Mouse (Mus musculus): ENCODE data around the gene Epb41. TPM values are rescaled to one million over a fixed set of nuclear protein-coding genes. Genes with fewer than 3 reads are reported as not detected.

The Epb41 gene
- polyA plus RNA-seq, 1 experiment from 2014 or later: 232 TPM

DNA sequence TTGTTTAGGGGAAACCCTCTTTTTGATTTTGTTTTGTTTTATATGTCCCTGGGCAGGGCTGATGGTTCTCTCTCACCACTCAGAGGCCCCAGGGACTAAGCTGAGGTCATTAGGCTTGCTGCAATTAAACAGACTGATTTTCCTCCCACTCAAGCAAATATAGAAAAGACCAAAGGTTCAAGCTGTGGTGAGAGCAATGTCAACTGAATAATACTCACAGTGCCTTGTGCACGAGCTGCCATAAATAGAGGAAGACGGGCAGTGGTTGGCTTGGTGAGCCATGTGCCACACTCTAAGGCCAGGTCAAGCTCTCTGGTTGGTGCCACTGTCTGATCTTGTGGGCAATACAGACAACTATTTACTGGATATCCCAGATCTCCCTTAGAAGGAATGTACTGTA lies 135.7 kb downstream of the Epb41 start:
- ATAC-seq (ENCODE audit: low read depth): peak; percentile 71
- Histone ChIP-seq H3K9ac (ENCODE audit: low read depth, low read length) (no peak overlapping the region), H3K27me3 (ENCODE audit: control insufficient read depth, insufficient read depth, low read depth, low read length) (no peaks in the 10 kb centered on the region), H3K27ac (ENCODE audit: low read length) (peak overlapping the region; percentile 45; the same call in 1 of the 2 replicates), H3K9me3 (replicated peaks; ENCODE audit: control insufficient read depth, low read length) (no peaks in the 10 kb centered on the region), H3K4me1 (ENCODE audit: control insufficient read depth, low read depth, low read length) (no peaks in the 10 kb centered on the region; the same call in 1 of the 2 replicates), H3K4me3 (ENCODE audit: low read depth, low read length) (no peak overlapping the region), H3K4me2 (ENCODE audit: low read depth, low read length) (no peak overlapping the region), H3K36me3 (ENCODE audit: control insufficient read depth, insufficient read depth) (peaks cover 66% of the 10 kb centered on the region)
- 83% methylated on average over 2 of the region's 2 CpGs for WGBS (ENCODE audit: insufficient replicate concordance)

DNA sequence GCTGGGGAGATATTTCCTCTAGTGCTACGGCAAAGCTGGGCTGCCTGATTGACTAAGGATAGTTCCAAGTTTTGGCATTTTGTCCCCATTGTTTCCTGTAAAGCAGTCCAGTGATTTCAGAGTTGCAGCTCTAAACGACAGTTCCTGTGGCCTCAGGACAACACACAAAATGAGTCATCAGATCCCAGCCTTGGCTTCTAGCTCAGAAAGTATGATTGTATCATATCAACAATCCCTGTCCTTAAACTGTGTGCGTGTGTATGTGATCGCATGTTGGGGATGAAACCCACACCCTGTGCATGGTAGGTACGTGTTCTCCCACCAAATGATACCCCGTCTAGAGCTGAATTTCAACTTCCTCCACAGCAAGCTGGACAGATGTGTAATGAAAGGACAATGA lies 146.0 kb downstream of the Epb41 start:
- Histone ChIP-seq H3K27me3 (ENCODE audit: control insufficient read depth, insufficient read depth, low read depth, low read length) (no peaks in the 10 kb centered on the region; the same call in 1 of the 2 replicates), H3K9me3 (replicated peaks; ENCODE audit: control insufficient read depth, low read length) (no peaks in the 10 kb centered on the region), H3K4me3 (ENCODE audit: low read depth, low read length) (no peak overlapping the region), H3K4me1 (ENCODE audit: control insufficient read depth, low read depth, low read length) (peaks cover 3% of the 10 kb centered on the region; the same call in 1 of the 2 replicates), H3K27ac (ENCODE audit: low read length) (no peak overlapping the region), H3K36me3 (ENCODE audit: control insufficient read depth, insufficient read depth) (peaks cover 93% of the 10 kb centered on the region), H3K4me2 (ENCODE audit: low read depth, low read length) (no peak overlapping the region), H3K9ac (ENCODE audit: low read depth, low read length) (no peak overlapping the region)
- no peak for ATAC-seq (ENCODE audit: low read depth)
- 84% methylated on average over 6 of the region's 6 CpGs for WGBS (ENCODE audit: insufficient replicate concordance)

DNA sequence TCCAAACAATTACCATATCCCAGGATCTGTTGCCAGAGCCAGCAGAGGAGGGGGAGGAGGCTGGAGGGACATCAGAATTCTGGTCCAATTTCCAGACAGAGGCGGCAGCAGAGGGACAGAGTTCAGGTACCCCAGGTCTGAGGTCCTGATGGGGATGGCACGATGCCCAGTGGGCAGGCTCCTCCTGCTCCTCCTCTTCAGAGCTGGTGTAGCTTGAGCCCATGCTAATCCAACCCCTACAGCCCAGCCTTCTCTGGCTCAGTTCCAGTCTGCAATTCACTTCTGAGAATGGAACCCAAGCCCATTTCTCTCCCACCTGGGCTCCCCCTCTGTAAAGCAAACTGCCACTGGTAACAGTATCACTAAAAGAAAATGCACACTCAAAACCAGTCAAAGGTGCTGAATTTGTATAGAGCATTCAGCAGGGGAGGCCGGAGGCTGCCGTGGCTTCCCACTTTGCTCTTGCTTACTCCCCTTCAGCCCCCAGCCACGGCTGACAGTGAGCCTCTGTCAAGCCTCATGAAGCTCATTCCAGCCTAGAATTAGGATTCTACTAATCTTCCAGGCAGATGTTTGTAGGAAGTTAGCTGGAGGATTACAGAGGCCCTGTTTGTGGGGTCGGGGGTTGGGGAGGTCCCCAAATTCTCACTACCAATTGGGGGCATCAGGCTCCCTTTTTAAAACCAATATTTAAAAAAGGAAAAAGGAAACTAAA lies 150.9 kb downstream of the Epb41 start:
- H3K27ac ChIP-seq (ENCODE audit: low read length): no peak overlapping the region
- no peak overlapping the region for H3K4me3 ChIP-seq (ENCODE audit: low read depth, low read length)
- H3K4me1 ChIP-seq (ENCODE audit: control insufficient read depth, low read depth, low read length): peaks cover 24% of the 10 kb centered on the region
- H3K36me3 ChIP-seq (ENCODE audit: control insufficient read depth, insufficient read depth): peaks cover 65% of the 10 kb centered on the region
- no peak overlapping the region for H3K9ac ChIP-seq (ENCODE audit: low read depth, low read length)
- no peak for ATAC-seq (ENCODE audit: low read depth)
- H3K4me2 ChIP-seq (ENCODE audit: low read depth, low read length): no peak overlapping the region
- peaks cover 49% of the 10 kb centered on the region for H3K27me3 ChIP-seq (ENCODE audit: control insufficient read depth, insufficient read depth, low read depth, low read length)
- whole genome bisulfite sequencing (ENCODE audit: insufficient replicate concordance): 86% methylated on average over 6 of the region's 6 CpGs
- no peaks in the 10 kb centered on the region for H3K9me3 ChIP-seq (replicated peaks; ENCODE audit: control insufficient read depth, low read length)

DNA sequence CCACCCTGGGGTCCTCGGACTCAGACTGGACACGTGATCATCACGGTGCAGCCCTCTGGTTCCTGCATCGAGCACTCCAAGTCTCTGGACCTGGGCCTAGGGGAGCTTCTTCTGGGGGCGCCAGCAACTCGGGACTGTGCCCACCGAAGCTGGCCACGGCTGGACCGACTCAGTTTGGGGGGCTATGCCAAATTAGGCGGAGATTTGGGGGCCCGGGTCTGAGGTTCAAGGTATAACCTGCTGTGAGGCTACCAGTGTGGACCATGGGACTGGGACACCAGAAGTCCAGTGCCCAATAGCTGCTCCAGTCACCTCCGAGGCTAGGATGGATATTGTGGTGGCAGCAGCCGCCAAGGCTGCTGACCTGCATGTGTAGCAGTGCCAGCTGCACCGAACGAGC lies 152.7 kb downstream of the Epb41 start:
- Histone ChIP-seq H3K4me3 (ENCODE audit: low read depth, low read length) (peak overlapping the region; percentile 56), H3K9ac (ENCODE audit: low read depth, low read length) (no peak overlapping the region), H3K27me3 (ENCODE audit: control insufficient read depth, insufficient read depth, low read depth, low read length) (peaks cover 67% of the 10 kb centered on the region), H3K4me1 (ENCODE audit: control insufficient read depth, low read depth, low read length) (peaks cover 30% of the 10 kb centered on the region), H3K4me2 (ENCODE audit: low read depth, low read length) (peak overlapping the region; percentile 66), H3K36me3 (ENCODE audit: control insufficient read depth, insufficient read depth) (peaks cover 48% of the 10 kb centered on the region), H3K27ac (ENCODE audit: low read length) (no peak overlapping the region), H3K9me3 (replicated peaks; ENCODE audit: control insufficient read depth, low read length) (no peaks in the 10 kb centered on the region)
- ATAC-seq (ENCODE audit: low read depth): no peak; the same call in 1 of the 2 replicates
- 67% methylated on average over 15 of the region's 15 CpGs for WGBS (ENCODE audit: insufficient replicate concordance)

DNA sequence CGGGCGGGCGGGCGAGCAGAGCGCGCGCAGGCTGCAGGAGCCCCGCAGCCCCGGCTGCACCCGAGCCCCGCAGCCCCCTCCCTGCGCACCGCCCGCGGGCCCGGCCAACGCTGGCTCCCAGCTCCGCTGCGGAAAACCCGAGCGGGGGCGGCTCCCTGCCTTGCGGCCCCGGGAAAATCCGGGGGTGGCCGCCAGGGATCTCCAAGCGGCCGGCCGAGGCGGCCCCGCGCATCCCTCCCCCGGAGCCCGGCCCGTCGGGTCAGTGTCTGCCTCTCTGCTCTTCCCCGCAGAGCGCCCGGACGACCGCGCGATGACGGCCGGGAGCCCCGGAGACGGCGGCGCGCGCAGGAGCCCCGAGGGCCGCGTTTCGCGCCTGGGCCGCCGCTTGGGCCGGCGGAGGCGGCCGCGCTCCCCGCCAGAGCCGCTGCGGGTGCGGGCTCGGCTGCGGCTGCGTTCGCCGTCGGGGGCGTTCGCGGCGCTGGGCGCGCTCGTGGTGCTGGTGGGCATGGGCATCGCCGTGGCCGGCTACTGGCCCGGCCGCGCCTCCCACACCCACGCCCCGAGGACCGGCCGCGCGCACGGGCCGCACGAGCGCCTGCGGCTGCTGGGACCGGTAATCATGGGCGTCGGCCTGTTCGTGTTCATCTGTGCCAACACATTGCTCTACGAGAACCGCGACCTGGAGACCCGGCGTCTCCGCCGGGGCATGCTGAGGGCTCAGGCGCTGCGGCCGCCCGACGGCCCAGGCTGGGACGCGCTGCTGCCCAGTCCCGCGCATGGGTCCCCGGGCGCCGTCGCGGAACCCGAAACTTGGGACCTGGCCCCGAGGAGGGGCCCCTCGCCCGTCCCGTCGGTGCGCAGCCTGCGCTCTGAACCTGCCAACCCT lies 153.4 kb downstream of the Epb41 start, which contains the start of gene Tmem200b:
Gene Tmem200b, plus strand, starts transcription at position 311 of the 886 bp plus-strand sequence.
- Histone ChIP-seq H3K27me3 (ENCODE audit: control insufficient read depth, insufficient read depth, low read depth, low read length) (peaks cover 74% of the 10 kb centered on the region), H3K4me1 (ENCODE audit: control insufficient read depth, low read depth, low read length) (peaks cover 30% of the 10 kb centered on the region), H3K27ac (ENCODE audit: low read length) (no peak within 1 kb of the TSS; the same call in 1 of the 2 replicates), H3K4me2 (ENCODE audit: low read depth, low read length) (peak within 1 kb of the TSS; percentile 66), H3K9ac (ENCODE audit: low read depth, low read length) (peak within 1 kb of the TSS; percentile 40), H3K36me3 (ENCODE audit: control insufficient read depth, insufficient read depth) (peaks cover 41% of the 10 kb centered on the region), H3K9me3 (replicated peaks; ENCODE audit: control insufficient read depth, low read length) (no peaks in the 10 kb centered on the region), H3K4me3 (ENCODE audit: low read depth, low read length) (peak within 1 kb of the TSS; percentile 56)
- 2% methylated on average over 110 of the region's 130 CpGs for WGBS (ENCODE audit: insufficient replicate concordance)
- peak; percentile 28 for ATAC-seq (ENCODE audit: low read depth)

DNA sequence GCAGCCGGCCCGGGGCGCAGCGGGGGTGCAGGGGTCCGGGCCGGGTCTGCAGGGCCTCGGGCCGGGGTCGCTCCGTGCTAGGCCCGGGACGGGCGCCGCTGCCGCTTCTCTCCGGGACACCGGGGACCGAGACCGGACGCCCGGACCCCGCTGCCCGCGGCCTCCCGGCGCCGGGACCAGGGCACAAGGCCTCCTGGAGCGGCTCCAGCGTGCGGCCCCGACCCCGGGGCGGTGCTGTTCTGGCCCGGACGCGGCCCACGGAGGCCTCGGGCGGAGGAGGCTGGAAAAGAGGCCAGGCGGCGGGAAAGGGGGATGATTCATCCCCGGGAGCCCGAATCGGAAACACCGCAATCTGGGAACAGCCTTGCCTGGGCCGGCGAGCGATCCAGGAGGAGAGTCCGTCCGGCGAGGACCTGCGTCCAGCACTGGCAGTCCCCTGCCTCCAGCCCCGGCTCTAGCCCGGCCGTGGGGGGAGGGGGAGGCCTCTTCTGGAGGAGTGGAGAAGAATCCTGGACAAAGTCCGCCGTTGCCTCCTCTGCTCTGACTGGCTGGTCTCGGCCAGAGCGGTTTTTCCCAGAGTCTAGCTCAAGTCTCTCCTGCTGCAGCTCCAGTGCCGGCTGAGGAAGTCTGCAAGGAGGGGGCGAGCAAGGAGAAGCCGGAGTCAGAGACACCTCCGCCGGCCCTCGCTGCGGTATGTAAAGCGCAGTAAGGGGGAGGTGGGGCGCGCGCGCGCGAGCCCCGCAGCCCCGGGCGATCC lies 154.3 kb downstream of the Epb41 start:
- Histone ChIP-seq H3K36me3 (ENCODE audit: control insufficient read depth, insufficient read depth) (peaks cover 32% of the 10 kb centered on the region), H3K27ac (ENCODE audit: low read length) (no peak overlapping the region; the same call in 1 of the 2 replicates), H3K4me1 (ENCODE audit: control insufficient read depth, low read depth, low read length) (peaks cover 33% of the 10 kb centered on the region), H3K4me2 (ENCODE audit: low read depth, low read length) (peak overlapping the region; percentile 66), H3K27me3 (ENCODE audit: control insufficient read depth, insufficient read depth, low read depth, low read length) (peaks cover 84% of the 10 kb centered on the region), H3K4me3 (ENCODE audit: low read depth, low read length) (peak overlapping the region; percentile 56), H3K9ac (ENCODE audit: low read depth, low read length) (peak overlapping the region; percentile 40), H3K9me3 (replicated peaks; ENCODE audit: control insufficient read depth, low read length) (no peaks in the 10 kb centered on the region)
- no peak for ATAC-seq (ENCODE audit: low read depth)
- 1% methylated on average over 55 of the region's 76 CpGs for WGBS (ENCODE audit: insufficient replicate concordance)

DNA sequence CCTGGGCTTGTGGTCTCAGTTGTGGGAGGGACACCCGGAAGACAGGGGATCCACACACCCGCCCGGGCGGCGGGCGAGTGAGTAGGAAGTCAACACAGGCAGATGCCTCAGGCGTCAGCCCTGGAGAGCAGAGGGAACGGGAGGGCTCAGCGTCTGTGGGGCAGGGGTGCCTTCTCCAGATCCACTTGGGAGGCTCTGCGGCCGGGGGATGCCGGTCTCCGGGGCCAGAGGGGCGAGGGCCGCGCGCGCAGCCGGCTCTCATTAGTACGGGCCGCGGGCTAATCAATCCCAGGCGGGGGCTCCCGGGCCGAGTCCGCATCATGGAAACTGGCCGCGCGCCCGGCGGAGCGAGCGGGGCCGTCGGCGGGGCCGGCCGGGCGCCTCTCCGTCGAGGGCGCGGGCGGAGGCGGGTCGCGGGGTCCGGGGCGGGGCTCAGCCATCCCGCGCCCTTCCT lies 155.0 kb downstream of the Epb41 start:
- ATAC-seq (ENCODE audit: low read depth): no peak
- H3K27ac ChIP-seq (ENCODE audit: low read length): no peak overlapping the region
- peaks cover 33% of the 10 kb centered on the region for H3K4me1 ChIP-seq (ENCODE audit: control insufficient read depth, low read depth, low read length)
- H3K27me3 ChIP-seq (ENCODE audit: control insufficient read depth, insufficient read depth, low read depth, low read length): peaks cover 90% of the 10 kb centered on the region
- H3K4me2 ChIP-seq (ENCODE audit: low read depth, low read length): peak overlapping the region; percentile 66
- WGBS (ENCODE audit: insufficient replicate concordance): 2% methylated on average over 40 of the region's 51 CpGs
- H3K36me3 ChIP-seq (ENCODE audit: control insufficient read depth, insufficient read depth): peaks cover 26% of the 10 kb centered on the region
- peak overlapping the region; percentile 56 for H3K4me3 ChIP-seq (ENCODE audit: low read depth, low read length)
- no peak overlapping the region for H3K9ac ChIP-seq (ENCODE audit: low read depth, low read length)
- no peaks in the 10 kb centered on the region for H3K9me3 ChIP-seq (replicated peaks; ENCODE audit: control insufficient read depth, low read length)

DNA sequence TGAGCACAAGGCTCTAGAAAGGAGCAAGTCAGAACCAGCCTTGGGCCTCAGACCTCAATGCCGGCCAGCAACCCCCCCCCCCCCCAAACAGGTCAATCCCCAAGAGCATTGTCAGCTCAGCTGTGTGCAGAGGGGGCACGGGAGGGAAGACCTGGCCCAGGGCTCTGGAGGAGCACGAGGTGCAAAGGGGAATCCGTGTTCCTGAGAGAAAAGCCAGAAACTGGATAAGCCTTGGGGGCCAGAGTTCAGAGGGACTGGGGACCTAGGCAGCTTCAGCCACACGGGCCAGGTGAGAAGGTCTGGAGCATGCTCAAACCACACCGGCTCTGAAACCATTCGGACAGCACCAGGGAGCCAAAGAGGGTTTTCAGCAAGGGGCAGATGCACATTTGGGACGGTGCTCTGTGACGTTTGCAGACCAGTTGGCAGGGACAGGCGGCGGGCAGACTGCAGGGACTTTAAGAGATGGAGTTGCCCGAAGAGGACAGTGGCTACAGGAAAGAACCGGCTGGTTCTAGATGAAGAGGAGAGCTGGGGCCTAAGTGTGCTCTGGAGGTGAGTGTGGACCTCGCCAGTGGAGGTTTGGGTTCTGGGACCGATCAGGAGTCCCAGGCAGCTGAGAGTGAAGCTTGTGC lies 155.5 kb downstream of the Epb41 start:
- peaks cover 95% of the 10 kb centered on the region for H3K27me3 ChIP-seq (ENCODE audit: control insufficient read depth, insufficient read depth, low read depth, low read length)
- H3K9me3 ChIP-seq (replicated peaks; ENCODE audit: control insufficient read depth, low read length): no peaks in the 10 kb centered on the region
- no peak overlapping the region for H3K27ac ChIP-seq (ENCODE audit: low read length)
- peaks cover 20% of the 10 kb centered on the region for H3K36me3 ChIP-seq (ENCODE audit: control insufficient read depth, insufficient read depth)
- H3K9ac ChIP-seq (ENCODE audit: low read depth, low read length): no peak overlapping the region
- H3K4me2 ChIP-seq (ENCODE audit: low read depth, low read length): no peak overlapping the region
- no peak for ATAC-seq (ENCODE audit: low read depth)
- peaks cover 33% of the 10 kb centered on the region for H3K4me1 ChIP-seq (ENCODE audit: control insufficient read depth, low read depth, low read length)
- 22% methylated on average over 15 of the region's 15 CpGs for WGBS (ENCODE audit: insufficient replicate concordance)
- 0 out of 2 replicates have a peak overlapping the region, but pooled peaks have one; percentile 56 for H3K4me3 ChIP-seq (ENCODE audit: low read depth, low read length)

All from liver, embryonic 16.5 days (tissue).